Mouse (Mus musculus) forebrain, postnatal 0 days (tissue): ENCODE results near the gene Gna13. TPM values are rescaled to one million over a fixed set of nuclear protein-coding genes. Genes with fewer than 3 reads are reported as not detected.

ENCODE experiments used
- ATAC-seq: fragments of 200-750 bp; cut with Nextera tagmentation; 2 replicates; pipeline ENCODE4 v1.8.0; 2017; ENCODE audit warnings: mild to moderate bottlenecking, moderate library complexity
- DNase-seq: peaks from one replicate; pipeline ENCODE4 v3.0.0-alpha.2; 2015
- H3K27ac ChIP-seq: fragments of 300-500 bp; sonication (generic); 2 replicates; pipeline ENCODE4 v1.5.1; 2014; ENCODE audit warnings: low read depth, mild to moderate bottlenecking, antibody characterized with exemption, low read length, moderate library complexity, mixed read lengths
- H3K27me3 ChIP-seq: fragments of 300-500 bp; sonication (generic); 2 replicates; pipeline ENCODE4 v1.6.1; 2014; ENCODE audit warnings: mild to moderate bottlenecking, low read length, mixed read lengths; ENCODE audit not compliant: insufficient read depth
- H3K36me3 ChIP-seq: fragments of 300-500 bp; sonication (generic); 2 replicates; pipeline ENCODE4 v1.6.1; 2014; ENCODE audit warnings: mild to moderate bottlenecking, moderate library complexity; ENCODE audit not compliant: insufficient read depth
- H3K4me1 ChIP-seq: fragments of 300-500 bp; sonication (generic); 2 replicates; pipeline ENCODE4 v1.6.1; 2014; ENCODE audit warnings: antibody characterized with exemption; ENCODE audit not compliant: insufficient read depth
- H3K4me2 ChIP-seq: fragments of 300-500 bp; sonication (generic); 2 replicates; pipeline ENCODE4 v1.6.1; 2014; ENCODE audit warnings: low read depth, mild to moderate bottlenecking, moderate library complexity
- H3K4me3 ChIP-seq: fragments of 300-500 bp; sonication (generic); 2 replicates; pipeline ENCODE4 v1.5.1; 2014; ENCODE audit warnings: low read depth, low read length, mixed read lengths
- H3K9ac ChIP-seq: fragments of 300-500 bp; sonication (generic); 2 replicates; pipeline ENCODE4 v1.6.1; 2014; ENCODE audit warnings: mild to moderate bottlenecking
- H3K9me3 ChIP-seq: fragments of 300-500 bp; sonication (generic); 2 replicates; pipeline ENCODE4 v1.6.1; 2016; ENCODE audit warnings: low read length
- CTCF ChIP-seq: sonication (generic); IDR thresholded peaks from 2 replicates; pipeline ENCODE4 v1.5.1; 2016; ENCODE audit warnings: antibody characterized with exemption, control low read depth, low read depth
- WGBS: fragments of 180-500 bp; shearing (Covaris S2); extraction: QIAGEN DNeasy Blood & Tissue Kit; methylation state at CpG from one replicate; pipeline ENCODE4 v1.1.7; 2014; 5-methylcytosine and 5-hydroxymethylcytosine counted together
- polyA plus RNA-seq: library from polyadenylated mRNA; unstranded; fragments of >200 nt; fragmentation: Nextera tagmentation; extraction: Ambion mirVana; gene quantifications from 2 replicates; pipeline ENCODE4 v1.2.1, GENCODE M21; 2015
- total RNA-seq: library from RNA; depleted of rRNA; stranded (reverse); fragments of >200 nt; gene quantifications from 2 replicates; pipeline ENCODE4 v1.2.3, GENCODE M21; 2014

Gene Gna13
- total and polyA plus RNA-seq, 2 experiments from 2014 or later: 30.4 to 52.2 TPM

- no peak overlapping the region for H3K27ac ChIP-seq
Observed at GRCm38 (mm10) chr11:109349652-109350316, 12.8 kb upstream of the Gna13 start.

GRCm38 (mm10) chr11:109350317-109350714 is 12.3 kb upstream of the Gna13 start:
- DNase-seq (no peak), ATAC-seq (no peak)
- Histone ChIP-seq H3K4me2 (no peak overlapping the region), H3K27ac (no peak overlapping the region), H3K9me3 (no peaks in the 10 kb centered on the region), H3K27me3 (no peaks in the 10 kb centered on the region), H3K4me1 (peaks cover 5% of the 10 kb centered on the region), H3K9ac (no peak overlapping the region), H3K36me3 (no peaks in the 10 kb centered on the region), H3K4me3 (no peak overlapping the region)
- WGBS: 89% methylated on average over 7 of the region's 7 CpGs
- no peak for TF ChIP-seq CTCF

More at GRCm38 (mm10) chr11:109349652-109350316, 12.8 kb upstream of the Gna13 start:
- DNase-seq: no peak
- no peak for ATAC-seq
- Histone ChIP-seq H3K4me3 (no peak overlapping the region), H3K9me3 (no peaks in the 10 kb centered on the region), H3K4me2 (no peak overlapping the region), H3K9ac (no peak overlapping the region), H3K36me3 (no peaks in the 10 kb centered on the region), H3K4me1 (peaks cover 5% of the 10 kb centered on the region), H3K27me3 (no peaks in the 10 kb centered on the region)
- no peak for TF ChIP-seq CTCF
- WGBS: 72% methylated on average over 5 of the region's 5 CpGs

- DNase-seq: no peak
- ATAC-seq: no peak
- Histone ChIP-seq H3K9me3 (no peaks in the 10 kb centered on the region), H3K27me3 (no peaks in the 10 kb centered on the region), H3K27ac (no peak overlapping the region), H3K4me2 (no peak overlapping the region), H3K36me3 (no peaks in the 10 kb centered on the region), H3K4me3 (no peak overlapping the region), H3K4me1 (peaks cover 5% of the 10 kb centered on the region), H3K9ac (no peak overlapping the region)
- 78% methylated on average over 4 of the region's 4 CpGs for WGBS
- no peak for TF ChIP-seq CTCF
Observed at GRCm38 (mm10) chr11:109351489-109351888, 11.1 kb upstream of the Gna13 start.

GRCm38 (mm10) chr11:109353391-109354235 is 9.0 kb upstream of the Gna13 start:
- ATAC-seq (no peak), DNase-seq (no peak)
- Histone ChIP-seq H3K27me3 (no peaks in the 10 kb centered on the region), H3K27ac (no peak overlapping the region), H3K36me3 (no peaks in the 10 kb centered on the region), H3K4me2 (no peak overlapping the region), H3K4me3 (no peak overlapping the region), H3K9me3 (no peaks in the 10 kb centered on the region), H3K9ac (no peak overlapping the region), H3K4me1 (no peaks in the 10 kb centered on the region)
- TF ChIP-seq CTCF: no peak
- WGBS: 62% methylated on average over 12 of the region's 12 CpGs

GRCm38 (mm10) chr11:109354236-109354613 is 8.4 kb upstream of the Gna13 start:
- WGBS: 82% methylated on average over 6 of the region's 6 CpGs
- Histone ChIP-seq H3K9me3 (no peaks in the 10 kb centered on the region), H3K27ac (no peak overlapping the region), H3K27me3 (no peaks in the 10 kb centered on the region), H3K9ac (no peak overlapping the region), H3K36me3 (no peaks in the 10 kb centered on the region), H3K4me3 (no peak overlapping the region), H3K4me2 (no peak overlapping the region), H3K4me1 (no peaks in the 10 kb centered on the region)
- no peak for ATAC-seq
- TF ChIP-seq CTCF: no peak
- DNase-seq: no peak

- no peak overlapping the region for H3K4me3 ChIP-seq
- ATAC-seq (no peak), DNase-seq (no peak)
- no peaks in the 10 kb centered on the region for H3K9me3 ChIP-seq
- 66% methylated on average over 16 of the region's 16 CpGs for WGBS
- no peak overlapping the region for H3K27ac ChIP-seq
- no peaks in the 10 kb centered on the region for H3K27me3 ChIP-seq
- no peak for TF ChIP-seq CTCF
- H3K4me1 ChIP-seq: no peaks in the 10 kb centered on the region
- no peaks in the 10 kb centered on the region for H3K36me3 ChIP-seq
- H3K9ac ChIP-seq: no peak overlapping the region
- H3K4me2 ChIP-seq: no peak overlapping the region
Observed at GRCm38 (mm10) chr11:109355771-109356388, 6.8 kb upstream of the Gna13 start.

- no peaks in the 10 kb centered on the region for H3K27me3 ChIP-seq
- H3K27ac ChIP-seq: no peak overlapping the region
- H3K9me3 ChIP-seq: no peaks in the 10 kb centered on the region
- H3K9ac ChIP-seq: no peak overlapping the region
- H3K4me3 ChIP-seq: no peak overlapping the region
- no peak overlapping the region for H3K4me2 ChIP-seq
- no peak for TF ChIP-seq CTCF
- ATAC-seq (no peak), DNase-seq (no peak)
- no peaks in the 10 kb centered on the region for H3K36me3 ChIP-seq
- 0 out of 2 replicates have a peak, but pooled peaks cover 8% of the 10 kb centered on the region for H3K4me1 ChIP-seq
- WGBS: 87% methylated on average over 5 of the region's 5 CpGs
Observed at GRCm38 (mm10) chr11:109357171-109357570, 5.5 kb upstream of the Gna13 start.
